Mouse (Mus musculus) liver, embryonic 16.5 days (tissue): Measurements from ENCODE around the gene Zbtb34. TPM values are rescaled to one million over a fixed set of nuclear protein-coding genes. Genes with fewer than 3 reads are reported as not detected.

Experiments
- ATAC-seq: fragments of 200-750 bp; cut with Nextera tagmentation; 2 replicates; pipeline ENCODE4 v1.8.0; 2017; ENCODE audit warnings: low read depth, mild to moderate bottlenecking, moderate number of reproducible peaks, moderate library complexity
- H3K27ac ChIP-seq: fragments of 300-500 bp; sonication (generic); 2 replicates; pipeline ENCODE4 v1.5.1; 2014; ENCODE audit warnings: mild to moderate bottlenecking, low read length
- H3K27me3 ChIP-seq: fragments of 300-500 bp; sonication (generic); 2 replicates; pipeline ENCODE4 v1.6.1; 2014; ENCODE audit warnings: low read depth, low read length, mixed read lengths; ENCODE audit not compliant: control insufficient read depth, insufficient read depth
- H3K36me3 ChIP-seq: fragments of 300-500 bp; sonication (generic); 2 replicates; pipeline ENCODE4 v1.6.1; 2014; ENCODE audit warnings: mild to moderate bottlenecking; ENCODE audit not compliant: control insufficient read depth, insufficient read depth
- H3K4me1 ChIP-seq: fragments of 300-500 bp; sonication (generic); 2 replicates; pipeline ENCODE4 v1.6.1; 2014; ENCODE audit warnings: low read depth, low read length, mixed read lengths; ENCODE audit not compliant: control insufficient read depth
- H3K4me2 ChIP-seq: fragments of 300-500 bp; sonication (generic); 2 replicates; pipeline ENCODE4 v1.6.1; 2014; ENCODE audit warnings: low read depth, low read length, mixed read lengths
- H3K4me3 ChIP-seq: fragments of 300-500 bp; sonication (generic); 2 replicates; pipeline ENCODE4 v1.5.1; 2014; ENCODE audit warnings: low read depth, mild to moderate bottlenecking, low read length
- H3K9ac ChIP-seq: fragments of 300-500 bp; sonication (generic); 2 replicates; pipeline ENCODE4 v1.6.1; 2014; ENCODE audit warnings: low read depth, low read length
- H3K9me3 ChIP-seq: fragments of 300-500 bp; sonication (generic); replicated peaks from 2 replicates; pipeline ENCODE4 v1.6.1; 2016; ENCODE audit warnings: low read length; ENCODE audit not compliant: control insufficient read depth
- WGBS: fragments of 180-500 bp; shearing (Covaris S2); extraction: QIAGEN DNeasy Blood & Tissue Kit; methylation state at CpG from one replicate; pipeline ENCODE4 v1.1.7; 2014; ENCODE audit not compliant: insufficient replicate concordance; 5-methylcytosine and 5-hydroxymethylcytosine counted together
- polyA plus RNA-seq: library from polyadenylated mRNA; unstranded; fragments of >200 nt; fragmentation: Nextera tagmentation; extraction: Ambion mirVana; gene quantifications from 2 replicates; pipeline ENCODE4 v1.2.1, GENCODE M21; 2015

Gene Zbtb34
- polyA plus RNA-seq, result 1.8 and 2.0 TPM in 2 replicates

DNA sequence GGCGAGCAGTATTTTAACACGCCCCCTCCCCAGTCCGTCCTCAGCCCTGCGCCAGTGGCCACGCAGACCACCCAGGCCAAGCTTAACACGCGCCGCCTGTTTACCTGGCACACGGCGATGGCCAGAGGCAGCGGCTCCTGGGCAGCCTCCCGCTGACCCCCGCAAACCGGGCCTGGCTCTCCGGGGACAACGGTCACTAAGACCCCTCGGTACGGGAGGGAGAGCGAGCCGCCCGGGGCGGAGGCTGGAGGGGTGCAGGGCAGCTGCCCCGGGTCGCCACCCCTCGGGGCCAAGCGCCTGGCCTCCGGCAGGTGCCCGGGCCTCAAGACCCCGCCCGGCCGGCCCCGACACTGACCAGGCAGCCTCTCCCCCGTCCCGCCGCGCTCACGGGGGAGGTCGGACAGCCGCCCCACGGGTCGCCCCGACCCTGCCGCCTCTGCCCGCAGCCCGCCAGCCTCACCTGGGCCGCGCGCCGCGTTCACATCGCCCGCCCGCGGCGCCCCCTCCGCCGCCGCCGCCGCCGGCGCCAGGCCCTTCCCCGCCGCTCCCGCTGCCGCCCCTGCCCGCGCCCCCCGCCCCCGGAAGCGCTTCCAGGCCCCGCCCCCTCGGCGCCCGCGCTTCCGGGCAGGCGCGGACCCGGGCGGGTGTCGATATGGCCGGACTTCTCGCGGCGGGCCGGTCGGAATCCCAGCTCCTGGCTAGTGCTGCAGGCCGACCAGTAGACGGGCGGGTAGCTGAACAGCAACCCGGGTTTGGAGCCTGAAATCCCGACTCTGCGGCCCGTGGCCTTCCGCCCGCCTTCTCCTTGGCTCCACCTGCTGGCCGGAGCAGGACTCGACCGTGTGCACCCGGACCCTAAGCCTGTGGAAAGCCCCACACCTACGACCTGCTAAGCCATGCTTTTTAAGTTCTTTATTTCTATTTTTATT, at the start of gene Zbtb34:
Gene Zbtb34, minus strand, starts transcription at position 554 of the 929 bp plus-strand sequence.
- Histone ChIP-seq H3K4me2 (peak within 1 kb of the TSS; percentile 74), H3K36me3 (no peaks in the 10 kb centered on the region; the same call in 1 of the 2 replicates), H3K4me1 (peaks cover 26% of the 10 kb centered on the region), H3K9me3 (no peaks in the 10 kb centered on the region), H3K27ac (peak within 1 kb of the TSS; percentile 82), H3K9ac (peak within 1 kb of the TSS; percentile 85), H3K4me3 (peak within 1 kb of the TSS; percentile 88), H3K27me3 (no peaks in the 10 kb centered on the region; the same call in 1 of the 2 replicates)
- ATAC-seq, result peak; percentile 70
- under 1% methylated on average over 68 of the region's 102 CpGs for WGBS

DNA sequence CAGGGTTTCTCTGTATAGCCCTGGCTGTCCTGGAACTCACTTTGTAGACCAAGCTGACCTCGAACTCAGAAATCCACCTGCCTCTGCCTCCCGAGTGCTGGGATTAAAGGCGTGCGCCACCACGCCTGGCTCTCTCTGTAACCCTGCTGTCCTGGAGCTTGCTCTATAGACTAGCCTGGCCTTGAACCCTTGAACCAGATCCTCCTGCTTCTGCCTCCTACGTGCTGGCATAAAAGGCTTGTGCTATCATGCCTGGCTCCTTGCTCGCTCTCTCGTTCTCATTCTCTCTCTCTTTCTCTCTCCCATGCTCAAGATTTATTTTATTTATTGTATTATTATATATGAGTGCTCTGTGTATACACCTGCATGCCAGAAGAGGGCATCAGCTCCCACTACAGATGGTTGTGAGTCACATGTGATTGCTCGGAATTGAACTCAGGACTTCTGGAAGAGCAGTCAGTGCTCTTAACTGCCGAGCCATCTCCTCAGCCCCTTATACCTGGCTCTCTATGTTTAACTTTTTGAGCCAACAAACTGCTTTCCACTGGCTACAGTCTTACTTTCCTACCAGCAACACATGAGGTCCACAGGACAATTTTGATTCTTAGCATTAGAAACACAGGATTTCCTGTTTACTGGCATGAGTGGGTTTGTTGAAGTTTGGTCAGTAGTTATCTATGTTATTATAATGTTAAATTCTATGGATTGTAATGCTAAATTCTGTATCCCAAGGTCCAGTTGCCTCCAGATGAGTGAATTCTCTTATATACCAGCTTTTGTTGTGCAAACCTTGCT, 47.0 kb upstream of the Zbtb34 start:
- WGBS, result 66% methylated on average over 10 of the region's 10 CpGs
- H3K4me2 ChIP-seq, result no peak overlapping the region
- H3K9ac ChIP-seq, result no peak overlapping the region
- H3K27me3 ChIP-seq, result no peaks in the 10 kb centered on the region
- H3K4me3 ChIP-seq, result no peak overlapping the region
- H3K27ac ChIP-seq, result no peak overlapping the region
- H3K36me3 ChIP-seq, result no peaks in the 10 kb centered on the region
- no peaks in the 10 kb centered on the region for H3K4me1 ChIP-seq
- ATAC-seq, result no peak
- no peaks in the 10 kb centered on the region for H3K9me3 ChIP-seq

DNA sequence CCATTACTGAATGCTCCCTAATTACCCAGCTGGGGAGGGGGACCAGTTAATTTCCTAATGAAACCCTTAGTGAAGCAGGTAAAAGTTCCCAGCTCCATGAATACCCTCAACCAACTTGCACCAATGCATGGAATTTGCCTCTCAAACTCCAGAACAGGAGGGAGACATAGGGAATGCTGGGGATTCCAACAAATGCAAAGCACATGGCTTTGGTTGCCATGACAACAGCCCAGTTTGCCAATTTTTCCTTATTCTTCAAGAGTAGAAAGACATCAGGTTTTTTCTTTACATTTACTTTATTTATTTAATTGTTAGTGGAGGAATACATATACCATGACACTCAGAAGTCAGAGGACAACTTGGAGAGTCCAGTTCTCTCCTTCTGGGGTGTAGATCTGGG, 44.8 kb upstream of the Zbtb34 start:
- no peak overlapping the region for H3K9ac ChIP-seq
- H3K27me3 ChIP-seq, result no peaks in the 10 kb centered on the region
- H3K27ac ChIP-seq, result no peak overlapping the region
- no peaks in the 10 kb centered on the region for H3K4me1 ChIP-seq
- ATAC-seq, result no peak
- no peak overlapping the region for H3K4me3 ChIP-seq
- H3K36me3 ChIP-seq, result no peaks in the 10 kb centered on the region
- H3K9me3 ChIP-seq, result no peaks in the 10 kb centered on the region
- no peak overlapping the region for H3K4me2 ChIP-seq

DNA sequence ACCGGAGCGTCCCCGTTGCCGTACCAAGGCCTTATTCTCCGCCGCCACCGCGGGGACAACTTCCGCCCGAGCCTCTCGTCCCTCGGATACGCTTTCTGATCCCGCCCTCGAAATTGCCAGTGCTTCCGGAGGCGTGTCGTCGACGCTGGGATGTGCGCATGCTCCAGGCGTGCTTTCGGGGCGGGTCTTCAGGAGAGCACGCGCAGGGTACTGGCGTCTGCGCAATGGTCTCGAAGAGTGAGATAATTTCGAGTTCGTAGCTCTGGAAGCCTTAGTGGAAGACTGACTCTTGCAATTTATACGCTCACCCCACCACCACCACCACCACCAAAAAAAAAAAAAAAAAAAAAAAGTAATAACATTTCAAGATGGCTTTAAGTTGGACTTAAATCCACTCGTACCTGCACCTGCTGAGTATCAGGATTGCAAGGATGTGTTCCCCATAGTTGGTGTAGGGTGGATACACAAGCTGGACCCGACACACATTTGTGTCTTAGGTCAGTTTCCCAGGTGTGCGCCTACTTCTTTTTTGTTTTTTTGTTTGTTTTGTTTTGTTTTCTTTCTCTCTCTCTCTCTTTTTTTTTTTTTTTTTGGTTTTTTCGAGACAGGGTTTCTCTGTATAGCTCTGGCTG, 37.5 kb upstream of the Zbtb34 start, which contains the start of gene Zbtb43:
Gene Zbtb43, minus strand, starts transcription at position 94 of the 632 bp plus-strand sequence.
- peak within 1 kb of the TSS; percentile 90 for H3K4me3 ChIP-seq
- peak within 1 kb of the TSS; percentile 58 for H3K4me2 ChIP-seq
- H3K9ac ChIP-seq, result peak within 1 kb of the TSS; percentile 92
- H3K27ac ChIP-seq, result peak within 1 kb of the TSS; percentile 85
- H3K9me3 ChIP-seq, result no peaks in the 10 kb centered on the region
- no peaks in the 10 kb centered on the region for H3K36me3 ChIP-seq
- whole genome bisulfite sequencing, result 2% methylated on average over 35 of the region's 36 CpGs
- H3K4me1 ChIP-seq, result peaks cover 6% of the 10 kb centered on the region
- no peaks in the 10 kb centered on the region for H3K27me3 ChIP-seq
- peak; percentile 93 for ATAC-seq

DNA sequence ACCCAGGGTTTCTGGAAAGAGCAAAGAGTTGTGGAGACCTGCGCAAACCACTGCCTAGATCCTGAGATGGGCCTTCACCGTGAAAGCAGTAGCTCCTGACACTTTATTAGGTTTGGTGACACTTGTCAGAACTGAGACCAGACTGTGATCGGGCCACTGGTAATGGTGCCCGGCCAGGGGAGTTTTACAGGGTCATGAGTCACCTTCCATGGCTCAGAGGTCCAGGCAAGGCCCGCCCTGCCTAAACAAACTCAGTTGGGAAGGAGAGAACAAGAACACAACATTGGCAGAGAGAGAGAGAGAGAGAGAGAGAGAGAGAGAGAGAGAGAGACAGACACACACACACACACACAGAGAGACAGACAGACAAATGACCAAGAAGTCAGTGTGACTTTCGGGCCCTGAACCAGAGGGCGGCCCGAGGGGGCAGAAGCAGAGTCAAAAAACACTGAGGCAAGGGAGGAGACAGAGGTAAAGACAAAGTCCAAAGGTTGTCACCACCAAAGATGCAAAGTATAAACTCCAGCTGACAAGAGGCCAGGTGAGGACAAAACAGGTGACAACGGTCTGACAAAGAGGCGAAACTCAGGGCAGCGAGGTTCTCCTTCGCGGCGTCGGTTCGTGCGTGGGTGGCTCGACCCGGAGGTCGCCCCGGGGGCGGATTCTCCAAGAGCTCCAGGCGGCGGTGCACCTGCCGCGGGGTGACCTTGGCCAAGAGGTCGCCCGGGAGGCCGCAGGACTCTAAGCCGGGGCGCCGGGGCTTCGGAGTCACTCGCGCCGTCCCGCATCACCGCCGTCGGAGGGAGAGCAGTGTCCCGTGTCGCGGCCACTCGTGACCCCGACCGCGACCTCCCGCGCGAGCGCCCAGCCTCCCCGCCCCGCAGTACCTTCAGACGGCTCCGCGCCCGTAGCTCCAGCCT, 36.7 kb upstream of the Zbtb34 start:
- Histone ChIP-seq H3K4me1 (peaks cover 6% of the 10 kb centered on the region), H3K9me3 (no peaks in the 10 kb centered on the region), H3K4me2 (peak overlapping the region; percentile 58), H3K27me3 (no peaks in the 10 kb centered on the region), H3K4me3 (peak overlapping the region; percentile 90), H3K27ac (peak overlapping the region; percentile 85), H3K9ac (peak overlapping the region; percentile 92), H3K36me3 (peaks cover 1% of the 10 kb centered on the region; the same call in 1 of the 2 replicates)
- 3% methylated on average over 57 of the region's 57 CpGs for WGBS
- ATAC-seq, result peak; percentile 51

DNA sequence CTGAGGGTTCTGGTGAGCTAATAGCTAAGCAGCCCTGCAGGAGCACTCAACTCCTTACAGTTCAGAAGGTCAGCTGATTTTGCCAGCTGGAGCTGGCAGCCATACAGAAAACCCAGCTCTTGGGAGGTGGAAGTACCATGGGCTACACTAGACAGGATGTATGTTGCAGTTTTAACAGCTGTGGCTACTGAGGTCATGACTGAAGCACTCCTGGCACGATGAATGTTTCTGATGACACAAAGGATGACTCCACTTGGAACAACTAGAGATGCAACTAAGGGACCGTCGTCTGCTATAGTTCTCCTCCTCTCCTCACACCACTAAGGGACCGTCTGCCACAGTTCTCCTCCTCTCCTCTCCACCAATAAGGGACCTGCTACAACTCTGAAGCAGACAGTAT, 34.8 kb upstream of the Zbtb34 start:
- Histone ChIP-seq H3K4me3 (no peak overlapping the region), H3K4me1 (peaks cover 6% of the 10 kb centered on the region), H3K4me2 (no peak overlapping the region), H3K27me3 (no peaks in the 10 kb centered on the region), H3K9me3 (no peaks in the 10 kb centered on the region), H3K27ac (no peak overlapping the region), H3K36me3 (peaks cover 3% of the 10 kb centered on the region; the same call in 1 of the 2 replicates), H3K9ac (no peak overlapping the region)
- WGBS, result 73% methylated on average over 4 of the region's 4 CpGs
- no peak for ATAC-seq

DNA sequence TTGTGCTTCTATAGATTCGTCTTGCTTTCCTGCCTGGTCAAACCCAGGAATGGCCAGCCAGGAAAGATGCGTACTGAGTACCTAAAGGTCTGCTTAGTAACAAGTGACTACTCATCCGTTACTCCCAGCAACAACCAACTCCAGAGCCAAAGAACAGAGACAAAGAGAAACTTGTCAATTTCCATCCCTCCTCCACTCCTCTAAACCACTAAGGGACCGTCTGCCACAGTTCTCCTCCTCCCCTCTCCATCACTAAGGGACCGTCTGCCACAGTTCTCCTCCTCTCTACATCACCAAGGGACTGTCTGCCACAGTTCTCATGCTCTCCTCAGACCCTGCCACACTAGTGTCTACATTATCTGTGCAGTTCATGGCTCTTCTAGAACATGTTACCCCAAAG, 34.1 kb upstream of the Zbtb34 start:
- ATAC-seq, result no peak
- no peak overlapping the region for H3K27ac ChIP-seq
- no peaks in the 10 kb centered on the region for H3K27me3 ChIP-seq
- H3K36me3 ChIP-seq, result peaks cover 3% of the 10 kb centered on the region; the same call in 1 of the 2 replicates
- H3K9ac ChIP-seq, result no peak overlapping the region
- no peak overlapping the region for H3K4me2 ChIP-seq
- no peaks in the 10 kb centered on the region for H3K9me3 ChIP-seq
- 72% methylated on average over 5 of the region's 5 CpGs for WGBS
- no peak overlapping the region for H3K4me3 ChIP-seq
- peaks cover 6% of the 10 kb centered on the region for H3K4me1 ChIP-seq

DNA sequence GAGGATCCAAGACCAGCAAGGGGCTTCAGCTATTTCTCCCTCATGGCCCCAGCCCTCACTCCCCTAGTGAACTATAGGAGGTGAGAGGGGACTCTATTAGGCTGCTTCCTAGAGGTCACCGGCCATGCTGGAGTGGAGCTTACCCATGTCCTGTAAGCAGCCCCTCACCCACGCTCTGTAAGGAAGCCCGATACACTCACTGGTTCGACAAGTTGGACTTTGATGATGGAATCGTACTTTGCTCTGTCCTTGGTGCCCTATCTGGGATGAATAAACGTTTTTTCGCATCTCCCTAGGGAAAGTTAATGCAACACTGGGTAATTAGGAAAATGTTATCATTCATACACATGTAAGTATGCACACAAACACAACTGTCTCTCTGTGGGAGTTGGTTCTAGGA, 30.9 kb upstream of the Zbtb34 start:
- Histone ChIP-seq H3K9me3 (no peaks in the 10 kb centered on the region), H3K9ac (no peak overlapping the region), H3K4me2 (no peak overlapping the region), H3K4me3 (no peak overlapping the region), H3K4me1 (peaks cover 4% of the 10 kb centered on the region; the same call in 1 of the 2 replicates), H3K27me3 (no peaks in the 10 kb centered on the region), H3K27ac (no peak overlapping the region), H3K36me3 (peaks cover 3% of the 10 kb centered on the region)
- no peak for ATAC-seq
- WGBS, result 69% methylated on average over 7 of the region's 7 CpGs
